Mouse (Mus musculus) stomach, embryonic 14.5 days (tissue): ENCODE data around the gene Slc35d2. TPM values are rescaled to one million over a fixed set of nuclear protein-coding genes. Genes with fewer than 3 reads are reported as not detected.
"Not testable (repeated sequence)": the region's sequence is repeated elsewhere in the genome, so short reads cannot be mapped to it uniquely, and the experiment has no call there.

Experiments
- ATAC-seq: fragments of 200-750 bp; cut with Nextera tagmentation; 2 replicates; pipeline ENCODE4 v1.8.0; 2017; ENCODE audit warnings: low read depth, moderate TSS enrichment; ENCODE audit not compliant: insufficient number of reproducible peaks, insufficient read depth, low FRiP score
- H3K27ac ChIP-seq: fragments of 300-500 bp; sonication (generic); 2 replicates; pipeline ENCODE4 v1.5.1; 2014; ENCODE audit warnings: mild to moderate bottlenecking, low read length, moderate library complexity, mixed read lengths
- H3K27me3 ChIP-seq: fragments of 300-500 bp; sonication (generic); 2 replicates; pipeline ENCODE4 v1.6.1; 2014; ENCODE audit warnings: low read length, control low read depth, mixed read lengths; ENCODE audit not compliant: control insufficient read depth, insufficient read depth
- H3K36me3 ChIP-seq: fragments of 300-500 bp; sonication (generic); 2 replicates; pipeline ENCODE4 v1.6.1; 2014; ENCODE audit warnings: mild to moderate bottlenecking, control low read depth, low read length, moderate library complexity, mixed read lengths; ENCODE audit not compliant: control insufficient read depth, insufficient read depth
- H3K4me1 ChIP-seq: fragments of 300-500 bp; sonication (generic); 2 replicates; pipeline ENCODE4 v1.6.1; 2014; ENCODE audit warnings: low read length, control low read depth, mixed read lengths; ENCODE audit not compliant: control insufficient read depth, insufficient read depth
- H3K4me2 ChIP-seq: fragments of 300-500 bp; sonication (generic); replicated peaks from 2 replicates; pipeline ENCODE4 v1.6.1; 2014; ENCODE audit warnings: low read depth, low read length, control low read depth
- H3K4me3 ChIP-seq: fragments of 300-500 bp; sonication (generic); 2 replicates; pipeline ENCODE4 v1.5.1; 2014; ENCODE audit warnings: low read depth, low read length, control low read depth
- H3K9ac ChIP-seq: fragments of 300-500 bp; sonication (generic); replicated peaks from 2 replicates; pipeline ENCODE4 v1.6.1; 2014; ENCODE audit warnings: low read depth, mild to moderate bottlenecking, control low read depth, low read length, moderate library complexity, mixed read lengths
- H3K9me3 ChIP-seq: fragments of 300-500 bp; sonication (generic); 2 replicates; pipeline ENCODE4 v1.6.1; 2016; ENCODE audit warnings: low read depth, low read length, control low read depth; ENCODE audit not compliant: control insufficient read depth
- WGBS: fragments of 180-500 bp; shearing (Covaris S2); extraction: QIAGEN DNeasy Blood & Tissue Kit; methylation state at CpG from one replicate; pipeline ENCODE4 v1.1.7; 2014; 5-methylcytosine and 5-hydroxymethylcytosine counted together
- polyA plus RNA-seq: library from polyadenylated mRNA; unstranded; fragments of >200 nt; fragmentation: Nextera tagmentation; extraction: Ambion mirVana; gene quantifications from 2 replicates; pipeline ENCODE4 v1.2.1, GENCODE M21; 2014

Gene Slc35d2
- polyA plus RNA-seq, 1 experiment from 2014 or later: 5.1 TPM

DNA sequence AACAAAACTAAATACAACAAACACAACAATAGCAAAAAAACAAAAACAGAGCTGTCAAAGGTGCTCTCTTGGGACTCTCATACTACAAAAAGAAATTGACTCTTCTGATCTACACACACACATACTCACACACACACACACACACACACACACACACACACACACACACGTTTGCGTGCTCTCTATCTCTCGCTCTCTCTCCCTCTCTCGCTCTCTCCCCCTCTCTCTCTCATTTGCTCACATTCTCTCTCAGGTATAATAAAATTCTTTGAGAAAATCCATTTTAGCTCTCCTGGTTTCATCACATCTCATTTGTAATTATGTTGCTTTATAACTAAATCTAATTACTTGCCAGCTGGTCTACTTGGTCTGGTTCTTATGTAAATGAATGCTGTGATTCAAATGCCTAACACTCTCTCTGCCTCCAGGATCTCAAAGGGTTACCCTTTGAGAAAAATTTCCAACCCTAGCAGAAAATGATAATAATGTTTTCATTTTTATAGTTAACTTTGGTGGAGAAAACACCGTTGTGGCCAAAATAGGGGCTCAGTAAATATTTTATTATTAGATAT lies 68.1 kb downstream of the Slc35d2 start:
- Histone ChIP-seq H3K9ac (no peak overlapping the region), H3K36me3 (no peaks in the 10 kb centered on the region), H3K4me3 (no peak overlapping the region), H3K9me3 (no peaks in the 10 kb centered on the region), H3K27me3 (no peaks in the 10 kb centered on the region), H3K4me1 (no peaks in the 10 kb centered on the region), H3K27ac (no peak overlapping the region), H3K4me2 (no peak overlapping the region)
- ATAC-seq: no peak
- 82% methylated on average over 5 of the region's 5 CpGs for WGBS

DNA sequence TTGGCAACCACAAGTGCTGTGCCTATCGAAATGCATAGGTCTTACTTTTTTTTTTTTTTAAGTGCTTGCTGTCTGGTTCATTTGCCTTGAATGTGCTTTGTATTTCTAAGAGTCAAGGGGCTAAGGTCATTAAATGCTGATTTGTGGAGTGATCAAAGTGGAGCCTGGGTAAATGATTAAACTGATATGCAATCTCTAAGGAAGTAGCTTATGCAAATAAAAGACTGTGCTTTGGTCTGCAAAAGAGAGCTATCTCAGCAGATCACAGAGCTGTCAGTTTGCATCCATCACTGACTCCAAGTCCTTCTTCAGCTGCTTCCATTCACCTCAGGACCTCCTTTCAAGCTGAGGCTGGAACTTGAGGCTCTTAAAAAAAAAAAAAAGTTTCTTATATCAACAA lies 75.2 kb downstream of the Slc35d2 start:
- H3K27me3 ChIP-seq: no peaks in the 10 kb centered on the region
- 50% methylated on average over 1 of the region's 1 CpGs for WGBS
- H3K9me3 ChIP-seq: peaks cover 3% of the 10 kb centered on the region; the same call in 1 of the 2 replicates
- H3K9ac ChIP-seq: no peak overlapping the region
- no peaks in the 10 kb centered on the region for H3K4me1 ChIP-seq
- ATAC-seq: no peak
- no peak overlapping the region for H3K27ac ChIP-seq
- H3K36me3 ChIP-seq: no peaks in the 10 kb centered on the region
- no peak overlapping the region for H3K4me3 ChIP-seq
- H3K4me2 ChIP-seq: no peak overlapping the region

DNA sequence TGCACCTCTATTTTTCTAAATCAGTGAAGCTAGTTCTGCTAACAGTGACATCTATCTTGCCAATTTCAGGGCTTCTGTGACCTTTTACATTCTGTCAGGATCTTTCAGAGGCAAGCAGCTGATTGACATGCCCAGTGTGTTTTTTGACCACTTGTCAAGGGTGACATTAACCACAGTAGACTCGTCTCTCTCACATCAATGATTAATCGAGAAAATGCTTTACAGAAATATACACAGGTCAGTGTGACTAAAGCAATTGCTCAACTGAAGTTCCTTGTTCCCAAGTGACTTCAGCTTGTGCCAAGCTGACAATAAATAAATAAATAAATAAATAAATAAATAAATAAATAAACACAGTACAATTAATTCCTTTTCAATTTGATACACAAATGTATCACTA lies 76.9 kb downstream of the Slc35d2 start:
- not testable (repeated sequence) for ATAC-seq, H3K36me3 ChIP-seq, H3K27ac ChIP-seq, H3K4me2 ChIP-seq, H3K9ac ChIP-seq, H3K27me3 ChIP-seq, H3K4me1 ChIP-seq, H3K9me3 ChIP-seq, H3K4me3 ChIP-seq
- WGBS: 87% methylated on average over 2 of the region's 2 CpGs

DNA sequence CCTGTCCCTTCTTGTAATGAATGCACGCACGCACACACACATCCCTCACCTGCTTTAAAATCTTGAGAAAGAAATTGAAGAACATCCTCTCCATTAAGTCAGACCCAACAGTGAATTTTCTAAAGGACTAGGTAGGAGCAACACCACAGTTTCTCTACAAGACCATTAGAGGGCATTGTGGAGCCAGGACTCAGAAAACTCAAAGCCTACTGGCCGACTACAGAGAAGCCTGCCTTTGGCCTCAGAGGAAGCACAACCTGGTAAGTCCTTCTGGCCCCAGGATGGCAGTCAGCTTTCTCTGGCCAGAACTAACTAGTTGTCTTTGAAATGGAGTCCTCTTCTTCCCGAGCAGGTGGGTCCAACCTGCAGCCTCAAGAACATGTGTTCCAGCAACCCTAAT lies 78.3 kb downstream of the Slc35d2 start:
- no peaks in the 10 kb centered on the region for H3K36me3 ChIP-seq
- no peak overlapping the region for H3K4me2 ChIP-seq
- no peaks in the 10 kb centered on the region for H3K4me1 ChIP-seq
- WGBS: 66% methylated on average over 4 of the region's 4 CpGs
- ATAC-seq: no peak
- H3K4me3 ChIP-seq: no peak overlapping the region
- no peak overlapping the region for H3K27ac ChIP-seq
- H3K9me3 ChIP-seq: peaks cover 3% of the 10 kb centered on the region; the same call in 1 of the 2 replicates
- no peaks in the 10 kb centered on the region for H3K27me3 ChIP-seq
- no peak overlapping the region for H3K9ac ChIP-seq

DNA sequence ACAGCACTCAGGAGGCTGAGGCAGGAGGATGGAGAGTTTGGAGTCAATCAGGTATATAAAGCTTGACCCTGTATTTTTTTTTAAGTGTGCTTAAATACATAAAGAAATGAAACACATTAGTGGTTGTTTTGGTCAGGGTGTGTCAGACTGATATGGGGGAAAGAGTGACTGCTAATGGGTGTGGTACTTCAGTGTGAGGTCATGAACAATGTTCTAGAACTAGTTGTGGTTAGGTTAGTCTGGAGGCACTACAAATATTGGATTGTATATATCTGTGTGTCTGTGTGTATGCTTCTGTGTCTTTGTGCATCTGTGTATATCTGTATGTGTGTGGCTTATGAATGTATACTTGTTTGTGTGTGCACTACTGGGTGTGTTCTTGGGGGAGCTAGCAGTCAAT lies 79.6 kb downstream of the Slc35d2 start:
- no peak overlapping the region for H3K9ac ChIP-seq
- no peak overlapping the region for H3K4me2 ChIP-seq
- H3K4me1 ChIP-seq: no peaks in the 10 kb centered on the region
- H3K4me3 ChIP-seq: no peak overlapping the region
- H3K9me3 ChIP-seq: peaks cover 3% of the 10 kb centered on the region; the same call in 1 of the 2 replicates
- no peak for ATAC-seq
- no peaks in the 10 kb centered on the region for H3K27me3 ChIP-seq
- H3K27ac ChIP-seq: no peak overlapping the region
- no peaks in the 10 kb centered on the region for H3K36me3 ChIP-seq

DNA sequence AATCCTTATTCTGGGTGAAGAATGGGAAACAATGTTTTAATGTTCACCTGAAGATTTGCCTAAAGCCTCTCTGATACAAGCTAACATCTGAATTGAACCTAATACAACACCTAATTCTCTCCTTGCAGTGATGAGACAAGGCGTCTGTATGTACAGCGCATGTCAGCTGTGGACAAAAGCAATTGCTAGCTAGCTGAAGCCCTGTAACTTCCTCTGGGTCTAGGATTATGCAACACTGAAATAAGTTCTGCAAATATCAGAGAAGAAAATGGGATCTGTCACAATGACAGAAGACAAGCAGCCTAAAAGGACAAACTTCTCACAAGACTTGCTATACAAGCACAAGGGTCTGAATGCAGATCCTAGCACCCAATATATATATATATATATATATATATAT lies 80.7 kb downstream of the Slc35d2 start:
- Histone ChIP-seq H3K27ac (no peak overlapping the region), H3K4me3 (no peak overlapping the region), H3K4me2 (no peak overlapping the region), H3K36me3 (no peaks in the 10 kb centered on the region), H3K27me3 (no peaks in the 10 kb centered on the region), H3K9me3 (no peaks in the 10 kb centered on the region), H3K4me1 (no peaks in the 10 kb centered on the region), H3K9ac (no peak overlapping the region)
- no peak for ATAC-seq
- 90% methylated on average over 2 of the region's 2 CpGs for WGBS

Other genes with a start within 250 kb of the Slc35d2 start
- gene Hsd17b3, start 40.1 kb downstream of the Slc35d2 start, polyA plus RNA-seq: not detected in 2 replicates
- 22.1 and 26.1 TPM in 2 replicates for gene Zfp367, start 23.8 kb upstream of the Slc35d2 start, polyA plus RNA-seq
- gene Habp4, start 32.5 kb upstream of the Slc35d2 start, polyA plus RNA-seq: 26.1 and 27.1 TPM in 2 replicates
- 43.9 and 46.0 TPM in 2 replicates for gene Cdc14b, start 145.9 kb upstream of the Slc35d2 start, polyA plus RNA-seq
- gene Aaed1, start 183.3 kb upstream of the Slc35d2 start, polyA plus RNA-seq: 62.3 and 68.3 TPM in 2 replicates
- gene Ctsl, start 241.5 kb upstream of the Slc35d2 start, polyA plus RNA-seq: 207 and 209 TPM in 2 replicates